Mouse (Mus musculus): ENCODE results near the gene Dpep2nb.

- TF ChIP-seq CTCF (conservative IDR thresholded peaks at IDR 0.05; ENCODE audit: insufficient read depth, insufficient read length, low read depth, low read length) (no peak), POLR2A (IDR thresholded peaks at IDR 0.05; ENCODE audit: low read depth, low read length) (no peak)
Measured at GRCm38 (mm10) chr8:105965266-105965904, 40.4 kb downstream of the Dpep2nb start.

All from kidney, adult 2 months (tissue).